33 mouse cellular contexts compared by ENCODE assay signal in the genomic region with DNA sequence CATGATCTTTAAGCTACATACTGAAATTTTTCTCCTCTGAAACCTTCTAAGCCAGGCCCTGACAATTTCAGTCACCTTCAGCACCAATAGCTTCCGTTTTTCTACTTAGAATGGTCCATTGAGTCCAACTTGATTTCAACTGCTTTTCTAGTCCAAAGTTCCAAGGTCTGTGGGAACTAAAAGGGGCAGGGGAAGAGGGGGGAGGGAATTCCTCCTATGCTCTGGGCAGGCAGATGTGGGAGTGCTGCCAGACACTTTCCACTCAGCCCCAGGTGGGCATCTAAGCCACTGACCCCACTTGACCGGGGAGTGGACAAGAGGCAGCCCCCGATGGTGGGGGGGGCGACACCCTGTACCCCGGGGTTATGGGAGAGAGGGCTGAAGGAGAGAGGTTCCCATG. TPM values are rescaled to one million over a fixed set of nuclear protein-coding genes. Genes with fewer than 3 reads are reported as not detected.
A peak's percentile ranks its signal among the peaks of the same experiment; 100 is the strongest.
DNase-seq lines count a peak whose midpoint lies in the region; ATAC-seq and TF ChIP-seq lines count a peak whose summit lies in the region.
"Had no signal": no experiment of that assay in that cellular context is flagged by ENCODE, and none has a peak within 500 bp of the region (broad histone marks: within the 10 kb centered on the region; RNA-seq: fewer than 3 reads in every experiment).

No protein-coding gene starts in this region.

- H3K4me3 ChIP-seq in kidney, embryonic 14.5 days (ENCODE audit: low read length): no peak overlapping the region
- no peak overlapping the region for H3K4me3 ChIP-seq in liver, adult 2 months (ENCODE audit: insufficient read depth, low read depth, low read length)
- H3K4me3 ChIP-seq: embryonic facial prominence, embryonic 10.5 days; embryonic facial prominence, embryonic 13.5 days; erythroblast, embryonic 14.5 days; forebrain, embryonic 12.5 days; forebrain, embryonic 15.5 days; heart, adult 2 months; hindbrain, embryonic 10.5 days; hindbrain, embryonic 13.5 days had no signal

- H3K36me3 ChIP-seq in kidney, embryonic 14.5 days (ENCODE audit: control insufficient read depth, insufficient read depth, low read length): no peaks in the 10 kb centered on the region
- no peaks in the 10 kb centered on the region for H3K36me3 ChIP-seq in liver, adult 2 months (ENCODE audit: control insufficient read depth, insufficient read depth, low read length)
- H3K36me3 ChIP-seq: embryonic facial prominence, embryonic 10.5 days; embryonic facial prominence, embryonic 13.5 days; forebrain, embryonic 12.5 days; forebrain, embryonic 15.5 days; G1E; hindbrain, embryonic 10.5 days; hindbrain, embryonic 13.5 days had no signal

- peak; percentile 57 for DNase-seq in kidney, adult 11 months
- DNase-seq in liver, adult 2 months (ENCODE audit: extremely low read depth, low read depth, low spot score): peak; percentile 76
- no peak for DNase-seq in liver
- DNase-seq in kidney, postnatal 14 days: peak; percentile 57
- peak; percentile 13 to 28 for DNase-seq in kidney, postnatal 4 days
- no peak for DNase-seq in urinary bladder, postnatal 14 days (ENCODE audit: low spot score)
- no peak for DNase-seq in spleen, postnatal 4 days (ENCODE audit: low spot score in 2 of 2)
- DNase-seq: adrenal gland, postnatal 10 days; B cell, adult 2 months; cerebellum, adult 11 months; cerebellum, adult 2 months; cerebellum, adult 9-11 months; cerebellum, postnatal 25 days; embryo, embryonic 11 days; gastrocnemius, postnatal 25 days; heart, adult 2 months; heart, postnatal 36 days had no signal

- H3K9ac ChIP-seq in kidney, embryonic 14.5 days (ENCODE audit: low read depth, low read length): no peak overlapping the region
- H3K9ac ChIP-seq in liver, adult 2 months (ENCODE audit: low read depth, low read length): no peak overlapping the region
- H3K9ac ChIP-seq: embryonic facial prominence, embryonic 13.5 days; forebrain, embryonic 12.5 days; forebrain, embryonic 15.5 days; hindbrain, embryonic 13.5 days had no signal

- no peaks in the 10 kb centered on the region for H3K27me3 ChIP-seq in kidney, embryonic 14.5 days (ENCODE audit: control insufficient read depth, insufficient read depth, low read length)
- no peaks in the 10 kb centered on the region for H3K27me3 ChIP-seq in liver, adult 2 months (ENCODE audit: control insufficient read depth, insufficient read depth, low read length)
- H3K27me3 ChIP-seq: CH12.LX; embryonic facial prominence, embryonic 13.5 days; forebrain, embryonic 12.5 days; forebrain, embryonic 15.5 days; hindbrain, embryonic 13.5 days; Patski had no signal

- H3K79me2 ChIP-seq in liver, adult 2 months (ENCODE audit: control insufficient read depth, insufficient read depth, low read length): no peaks in the 10 kb centered on the region

- H3K27ac ChIP-seq in kidney, embryonic 14.5 days (ENCODE audit: low read depth, low read length): no peak overlapping the region
- no peak overlapping the region for H3K27ac ChIP-seq in liver, adult 2 months (replicated peaks; ENCODE audit: insufficient read depth, low read depth, low read length)
- H3K27ac ChIP-seq: embryonic facial prominence, embryonic 10.5 days; embryonic facial prominence, embryonic 13.5 days; forebrain, embryonic 12.5 days; forebrain, embryonic 15.5 days; heart, adult 2 months; hindbrain, embryonic 10.5 days; hindbrain, embryonic 13.5 days had no signal

- H3K4me1 ChIP-seq in kidney, embryonic 14.5 days (ENCODE audit: control insufficient read depth, insufficient read depth, low read length): no peaks in the 10 kb centered on the region
- H3K4me1 ChIP-seq in liver, adult 2 months (ENCODE audit: control insufficient read depth, insufficient read depth, low read length): peaks cover 8% of the 10 kb centered on the region
- H3K4me1 ChIP-seq: embryonic facial prominence, embryonic 10.5 days; embryonic facial prominence, embryonic 13.5 days; forebrain, embryonic 12.5 days; forebrain, embryonic 15.5 days; hindbrain, embryonic 10.5 days; hindbrain, embryonic 13.5 days had no signal

- TF ChIP-seq POLR2A in liver, adult 2 months (IDR thresholded peaks at IDR 0.05; ENCODE audit: extremely low read depth, insufficient read depth, low read length): no peak

- no peak for TF ChIP-seq CTCF in liver, adult 2 months (IDR thresholded peaks at IDR 0.05; ENCODE audit: low read depth, low read length)

- 81% methylated on average over 5 of the region's 5 CpGs for WGBS in kidney, embryonic 14.5 days
- 77% methylated on average over 5 of the region's 5 CpGs for WGBS in liver, adult 2 months

- H3K9me3 ChIP-seq in kidney, embryonic 14.5 days (ENCODE audit: control insufficient read depth, low read length): no peaks in the 10 kb centered on the region
- H3K9me3 ChIP-seq: embryonic facial prominence, embryonic 13.5 days; forebrain, embryonic 12.5 days; forebrain, embryonic 15.5 days had no signal

- no peak overlapping the region for H3K4me2 ChIP-seq in kidney, embryonic 14.5 days (replicated peaks; ENCODE audit: low read depth, low read length)
- H3K4me2 ChIP-seq: embryonic facial prominence, embryonic 13.5 days; forebrain, embryonic 12.5 days; forebrain, embryonic 15.5 days; heart, embryonic 11.5 days; hindbrain, embryonic 13.5 days had no signal

- no peak for ATAC-seq in kidney, embryonic 14.5 days (ENCODE audit: low FRiP score, low TSS enrichment)
- ATAC-seq: forebrain, embryonic 15.5 days; hindbrain, embryonic 16.5 days; Patski had no signal

RNA-seq across cellular contexts. Expression of gene Gimap3, which starts 33.7 kb away (rescaled TPM):
- not detected in 2 replicates for polyA plus RNA-seq in kidney, embryonic 14.5 days (2014; fragmentation: Nextera tagmentation; extraction: Ambion mirVana)
- 1.7 and 1.9 TPM in 2 replicates for total RNA-seq in liver, adult 2 months (2014; rRNA removed)
- 1.5 and 3.1 TPM in 2 replicates for polyA plus RNA-seq in liver, adult 2 months (2012; rRNA removed)
- total RNA-seq: gastrocnemius, adult 8-10 months had no signal
- polyA plus RNA-seq: embryonic facial prominence, embryonic 10.5 days; embryonic facial prominence, embryonic 13.5 days; forebrain, embryonic 12.5 days; forebrain, embryonic 15.5 days; G1E; heart, embryonic 11.5 days; heart, embryonic 14.5 days; heart, postnatal 0 days; hindbrain, embryonic 13.5 days; hindbrain, embryonic 16.5 days; Patski had no signal

RNA-seq across cellular contexts. Expression of gene Tmem176a, which starts 36.4 kb away (rescaled TPM):
- 123 and 135 TPM in 2 replicates for polyA plus RNA-seq in kidney, embryonic 14.5 days (2014; fragmentation: Nextera tagmentation; extraction: Ambion mirVana)
- total RNA-seq in liver, adult 2 months (2014; rRNA removed): 71.4 and 98.0 TPM in 2 replicates
- polyA plus RNA-seq in liver, adult 2 months (2012; rRNA removed): 225 and 241 TPM in 2 replicates
- total RNA-seq: G1E had no signal
- polyA plus RNA-seq: G1E had no signal

RNA-seq across cellular contexts. Expression of gene Tmem176b, which starts 37.0 kb away (rescaled TPM):
- polyA plus RNA-seq in kidney, embryonic 14.5 days (2014; fragmentation: Nextera tagmentation; extraction: Ambion mirVana): 308 and 313 TPM in 2 replicates
- total RNA-seq in liver, adult 2 months (2014; rRNA removed): 92.9 and 152 TPM in 2 replicates
- polyA plus RNA-seq in liver, adult 2 months (2012; rRNA removed): 392 and 394 TPM in 2 replicates
- total RNA-seq: G1E had no signal
- polyA plus RNA-seq: G1E had no signal

RNA-seq across cellular contexts. Expression of gene Gimap5, which starts 58.3 kb away (rescaled TPM):
- 12.7 and 13.6 TPM in 2 replicates for polyA plus RNA-seq in kidney, embryonic 14.5 days (2014; fragmentation: Nextera tagmentation; extraction: Ambion mirVana)
- total RNA-seq in liver, adult 2 months (2014; rRNA removed): 1.2 and 3.3 TPM in 2 replicates
- polyA plus RNA-seq in liver, adult 2 months (2012; rRNA removed): 2.8 and 3.3 TPM in 2 replicates
- polyA plus RNA-seq: G1E, Patski had no signal

Comparison
In these comparisons a context has a peak if more than half of its experiments do, and no peak if none do; other contexts are left out.
1. DNase-seq: peak in kidney, adult 11 months (single experiment), liver, adult 2 months (single experiment), kidney, postnatal 14 days (single experiment) and kidney, postnatal 4 days (2 of 2); none in liver (single experiment), urinary bladder, postnatal 14 days (single experiment) and spleen, postnatal 4 days (0 of 2).